Mouse (Mus musculus) lung, postnatal 36 days (tissue): ENCODE measurements around the gene Gphn.
A peak's percentile ranks its signal among the peaks of the same experiment; 100 is the strongest.

ENCODE experiments used
- DNase-seq: peaks from one replicate; pipeline ENCODE4 v3.0.0; 2022; ENCODE audit warnings: mixed read lengths

Gphn gene

DNA sequence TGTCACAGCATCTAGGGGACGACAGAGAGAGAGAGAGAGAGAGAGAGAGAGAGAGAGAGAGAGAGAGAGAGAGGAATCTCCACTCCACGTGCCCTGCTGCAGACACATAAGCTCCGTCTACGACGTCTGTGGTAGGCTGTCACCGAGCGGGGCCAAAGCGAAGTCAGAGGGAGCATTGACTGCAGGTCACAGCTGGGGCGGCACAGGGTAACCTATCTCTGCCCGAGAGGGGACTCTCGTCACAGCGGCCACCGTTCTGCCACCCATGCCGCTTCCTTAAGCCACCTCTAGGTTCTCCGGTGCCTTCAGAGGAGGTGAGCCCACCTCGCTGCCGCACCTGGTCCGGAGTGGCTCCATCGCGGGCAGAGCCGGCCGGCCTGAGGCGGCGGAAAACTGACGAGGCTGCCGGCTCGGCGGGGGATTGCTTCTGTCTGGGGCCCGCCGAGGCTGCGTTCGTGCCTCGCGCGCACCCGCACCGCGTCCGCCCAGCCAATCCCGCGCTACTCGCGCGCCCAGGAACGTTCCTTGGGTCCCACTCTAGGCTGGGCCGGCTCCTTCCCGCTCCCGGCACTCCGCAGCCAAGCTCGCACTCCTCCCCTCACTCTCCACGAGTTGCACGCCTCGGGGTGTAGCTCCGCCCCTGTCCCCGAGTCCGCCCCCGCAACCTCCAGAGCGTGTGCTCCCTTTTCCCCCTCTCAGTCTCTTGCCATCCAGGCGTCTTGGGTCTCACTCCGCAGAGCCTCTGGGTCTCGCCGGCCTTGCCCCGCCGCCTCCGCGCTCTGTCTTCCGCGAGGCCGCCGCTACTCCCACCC, at the start of gene Gphn:
TSS of gene Gphn (plus strand) at position 673 of the 812 bp plus-strand sequence.
- DNase-seq, result peak; percentile 91

DNA sequence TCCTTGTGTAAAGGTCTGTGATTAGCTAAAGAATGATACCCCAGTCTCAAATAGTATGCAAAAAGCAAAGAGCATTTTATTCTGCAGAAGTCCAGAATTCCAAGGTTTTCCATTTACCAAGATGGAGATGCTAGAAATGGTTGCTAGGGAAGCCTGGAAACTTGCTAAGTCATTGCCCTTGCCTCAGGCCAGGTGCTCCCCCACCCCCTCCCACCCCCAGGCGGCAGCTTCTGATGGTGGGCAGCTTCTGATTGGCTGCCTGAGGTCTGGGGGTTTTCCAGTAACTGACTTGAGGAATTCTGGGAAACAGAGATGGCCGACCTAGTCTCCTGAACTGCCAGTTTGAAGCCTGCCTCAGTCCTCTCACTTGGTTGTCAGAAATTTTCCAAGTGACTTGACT, 44.7 kb upstream of the Gphn start:
- no peak for DNase-seq

DNA sequence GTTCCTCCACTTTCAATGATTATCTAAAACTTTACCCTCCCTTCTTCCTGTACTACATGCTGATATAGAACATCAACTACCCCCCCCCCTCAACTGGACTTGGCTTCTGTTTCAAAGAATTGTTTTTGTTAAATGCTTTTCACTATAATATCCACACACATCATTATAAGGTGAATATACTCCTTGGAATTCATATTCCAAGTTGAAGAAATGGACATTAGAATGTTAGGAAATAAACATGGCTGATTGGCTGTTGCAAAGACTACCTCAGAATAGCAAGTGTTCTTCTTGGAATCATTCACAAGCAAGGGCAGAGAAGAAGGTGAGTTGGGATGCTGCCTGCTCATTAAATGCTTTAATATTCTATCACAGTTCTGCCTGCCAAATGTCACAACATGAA, 32.2 kb upstream of the Gphn start, which contains the start of gene Gm6657:
TSS of gene Gm6657 (plus strand) at position 301 of the 400 bp plus-strand sequence.
- no peak for DNase-seq

DNA sequence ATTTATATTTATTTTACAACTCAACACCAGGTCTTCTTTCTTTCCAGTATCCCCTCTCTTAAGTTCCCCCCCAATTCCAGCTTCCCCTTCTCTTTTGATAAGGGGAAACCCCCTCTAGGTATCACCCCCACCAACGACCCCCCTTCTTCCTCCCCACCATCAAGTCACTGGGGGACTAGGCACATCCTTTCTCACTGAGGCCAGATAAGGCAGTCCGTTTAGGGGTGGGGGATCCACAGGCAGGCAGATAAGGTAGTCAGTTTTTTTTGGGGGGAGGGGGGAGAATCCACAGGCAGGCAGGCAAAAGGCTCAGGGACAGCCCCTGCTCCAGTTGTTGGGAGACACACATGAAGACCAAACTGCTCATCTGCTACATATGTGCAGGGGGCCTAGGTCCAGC, 30.8 kb upstream of the Gphn start:
- no peak for DNase-seq

DNA sequence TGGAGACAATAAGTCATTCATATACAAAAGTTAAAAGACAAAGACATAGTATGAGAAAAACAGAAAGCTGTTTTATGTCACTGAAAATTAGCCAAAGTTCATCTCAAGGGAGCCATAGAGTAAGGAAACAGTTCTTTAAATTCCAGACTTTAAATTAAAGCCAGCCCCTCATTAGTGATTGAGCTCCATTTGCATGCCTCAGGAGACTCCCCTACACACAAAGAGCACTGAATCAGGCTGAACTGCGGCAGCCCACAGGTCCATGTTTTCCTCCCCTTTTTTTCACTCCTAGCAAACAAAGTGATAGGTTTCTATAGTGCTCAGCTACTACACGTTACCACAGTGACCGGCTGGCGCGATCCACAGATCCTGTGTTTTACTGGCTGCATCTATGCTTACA, 22.5 kb upstream of the Gphn start:
- DNase-seq, result no peak

DNA sequence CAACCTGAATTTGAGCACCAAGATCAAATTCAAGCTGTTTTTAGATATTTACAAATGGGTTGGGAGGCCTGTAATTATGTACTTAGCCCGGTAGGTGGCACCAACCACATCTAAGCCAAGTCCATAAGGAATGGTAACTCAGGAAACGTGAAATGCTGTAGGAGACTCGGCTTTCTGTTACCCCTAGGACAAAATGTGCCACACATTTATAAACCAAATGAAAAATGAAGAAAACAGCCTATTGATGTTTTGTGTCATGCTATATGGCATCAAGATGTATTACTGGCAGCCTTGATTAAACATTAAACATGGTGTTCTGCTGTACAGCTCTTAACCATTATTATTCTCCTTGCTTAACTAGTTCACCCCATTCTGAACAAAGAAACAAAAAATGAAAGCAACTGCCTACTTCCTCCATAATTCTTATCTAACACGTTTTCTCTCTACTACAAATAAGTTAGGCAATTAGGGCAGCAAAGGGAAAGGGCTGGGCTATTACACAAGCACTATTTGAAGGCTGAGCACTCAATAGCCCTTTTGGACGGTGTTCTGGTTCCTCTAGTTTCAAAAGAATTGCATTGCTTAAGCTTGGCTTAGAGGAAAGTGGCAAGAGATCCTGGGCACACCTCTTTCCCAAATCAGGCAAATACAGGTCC, 20.1 kb upstream of the Gphn start:
- peak; percentile 79 for DNase-seq

DNA sequence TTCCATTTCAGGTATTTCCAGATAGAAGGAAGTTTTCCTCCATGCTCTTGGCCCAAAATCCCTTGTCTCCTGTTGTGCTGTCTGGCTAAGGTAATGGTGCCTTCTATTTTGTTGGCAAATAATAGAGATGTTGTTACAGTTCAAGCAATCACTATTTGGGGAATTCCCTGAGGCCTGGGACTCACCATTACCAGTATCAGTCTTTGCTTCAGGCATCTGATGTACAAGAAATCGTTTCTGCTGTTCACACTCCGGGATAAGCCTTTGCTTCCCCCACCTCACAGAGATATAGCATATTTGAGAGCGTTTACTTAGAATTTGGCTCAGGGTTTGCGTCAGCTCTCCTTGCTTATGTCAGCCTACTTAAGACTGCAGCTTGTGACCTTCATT, 19.6 kb upstream of the Gphn start:
- DNase-seq, result no peak

DNA sequence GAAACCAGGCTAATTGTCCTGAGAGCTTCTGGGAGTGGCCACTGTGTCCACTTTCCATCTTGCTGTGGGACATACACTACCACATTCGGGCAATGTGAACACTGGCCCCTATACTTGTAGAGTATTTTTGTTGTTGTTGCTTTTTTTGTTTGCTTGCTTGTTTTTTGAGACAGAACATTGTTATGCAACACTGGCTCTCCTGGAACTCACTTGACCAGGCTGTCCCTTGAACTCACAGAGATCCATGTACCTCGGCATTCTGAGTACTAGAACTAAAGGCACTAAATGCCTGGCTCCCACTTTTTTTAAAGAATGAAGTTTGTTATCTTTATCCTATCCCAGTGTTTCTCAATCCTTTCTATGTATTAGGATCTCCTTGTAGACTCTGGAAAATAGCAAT, 16.3 kb upstream of the Gphn start:
- no peak for DNase-seq

DNA sequence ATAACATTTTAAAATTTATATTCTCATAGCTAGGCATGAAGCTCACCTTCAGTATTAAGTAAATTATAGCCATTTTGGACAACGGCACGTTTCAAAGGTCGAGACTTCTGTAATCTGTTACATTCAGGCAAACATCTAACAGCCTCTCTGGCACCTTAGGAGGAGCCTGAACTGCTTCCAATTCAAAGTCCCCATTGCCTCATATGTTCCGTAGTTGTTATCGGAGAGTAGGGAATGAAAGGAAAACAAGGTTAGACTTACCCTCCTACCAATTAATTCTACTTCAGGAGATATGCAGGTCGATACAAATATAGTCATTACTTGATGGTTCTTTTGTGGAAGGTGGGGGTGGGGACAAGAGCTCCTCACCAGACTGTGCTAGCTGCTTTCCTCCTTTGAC, 10.7 kb upstream of the Gphn start:
- DNase-seq, result no peak

DNA sequence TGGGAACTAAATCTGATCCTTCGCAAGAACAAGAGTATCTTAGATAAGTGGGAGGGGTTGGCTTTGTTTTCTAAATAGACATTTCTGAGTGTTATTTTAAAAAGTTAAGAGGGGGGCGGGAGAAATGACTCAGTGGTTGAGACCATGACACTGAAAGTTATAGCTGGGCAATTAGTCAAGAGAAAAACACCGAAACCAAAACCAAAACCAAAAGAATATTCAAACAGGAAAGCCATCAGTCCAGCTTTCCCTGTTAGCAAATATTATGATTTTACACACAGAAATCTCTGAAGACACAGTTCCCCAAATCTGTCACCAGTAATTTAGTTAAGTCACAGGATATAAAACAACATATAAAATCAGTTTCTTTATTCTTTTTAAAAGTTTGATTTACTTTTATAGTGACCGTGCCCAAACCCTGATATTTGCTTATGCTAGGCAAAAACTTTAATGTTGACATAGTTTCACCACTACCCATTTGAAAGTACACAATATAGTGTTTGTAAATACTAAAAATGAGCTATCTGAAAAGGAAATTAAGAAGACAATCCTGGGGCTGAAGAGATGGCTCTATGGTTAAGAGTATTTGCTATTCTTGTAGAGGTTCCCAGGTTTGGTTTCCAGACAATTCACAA, 6.9 kb upstream of the Gphn start:
- DNase-seq, result peak; percentile 47

DNA sequence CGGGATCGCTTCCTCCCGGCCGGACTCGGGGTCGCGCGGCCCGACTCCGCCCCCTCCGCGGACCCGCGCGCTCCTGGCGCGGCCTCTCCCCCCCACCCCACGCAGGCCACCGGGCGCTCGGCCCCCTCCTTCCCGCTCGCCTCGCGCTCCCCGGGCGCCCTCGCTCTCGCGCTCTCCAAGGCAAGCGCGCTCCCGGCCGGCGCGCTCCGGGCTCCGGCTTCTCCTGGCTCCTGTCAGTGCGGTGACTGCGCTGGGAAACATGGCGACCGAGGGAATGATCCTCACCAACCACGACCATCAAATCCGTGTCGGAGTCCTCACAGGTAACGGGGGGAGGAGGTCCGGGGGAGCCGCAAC, 318 bp downstream of the Gphn start:
- peak; percentile 90 for DNase-seq

DNA sequence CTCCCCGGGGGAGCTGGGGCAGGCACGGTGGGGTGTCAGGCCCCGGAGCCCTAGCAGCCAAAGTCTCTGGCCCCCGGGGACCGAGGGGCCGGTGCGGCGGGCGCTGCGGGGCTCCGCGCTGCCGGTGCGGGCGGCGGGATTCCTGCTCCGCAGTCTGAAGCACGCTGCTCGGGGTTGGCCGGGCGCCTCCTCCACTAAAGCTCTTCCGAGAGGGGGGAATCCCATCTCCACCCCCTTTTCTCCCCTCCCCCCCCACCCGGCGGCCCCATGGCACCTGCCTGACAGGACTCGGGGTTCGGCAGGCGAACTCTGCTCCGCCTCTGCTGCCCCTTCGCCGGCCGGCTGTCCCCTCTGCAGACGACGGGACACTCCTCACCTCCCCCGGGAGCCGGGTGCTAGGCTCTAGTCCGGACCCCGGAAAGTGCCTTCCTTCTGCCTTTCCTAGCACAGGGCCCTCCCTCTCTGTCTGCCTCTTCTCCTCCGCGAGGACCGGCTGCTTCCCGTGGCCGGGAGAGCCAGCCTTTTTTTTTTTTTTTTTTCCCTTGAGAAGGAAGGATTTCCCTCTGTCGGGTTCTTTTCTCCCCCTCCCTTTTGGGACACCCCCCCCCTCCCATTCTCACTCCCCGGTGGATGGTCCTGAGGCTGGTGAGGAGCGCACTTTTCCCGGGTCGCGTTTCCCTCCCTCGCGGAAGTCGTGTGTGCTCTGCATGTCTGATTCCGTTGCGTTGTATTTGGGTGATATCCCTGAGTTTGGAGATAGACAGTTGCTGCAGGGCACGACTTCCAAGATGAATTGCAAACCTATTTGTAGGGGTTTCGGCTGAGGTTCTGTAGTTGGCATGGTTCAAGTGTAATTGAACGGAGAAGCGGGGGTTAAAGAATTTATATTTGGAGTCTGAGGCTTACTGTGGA, 1.1 kb downstream of the Gphn start:
- DNase-seq, result peak; percentile 39

DNA sequence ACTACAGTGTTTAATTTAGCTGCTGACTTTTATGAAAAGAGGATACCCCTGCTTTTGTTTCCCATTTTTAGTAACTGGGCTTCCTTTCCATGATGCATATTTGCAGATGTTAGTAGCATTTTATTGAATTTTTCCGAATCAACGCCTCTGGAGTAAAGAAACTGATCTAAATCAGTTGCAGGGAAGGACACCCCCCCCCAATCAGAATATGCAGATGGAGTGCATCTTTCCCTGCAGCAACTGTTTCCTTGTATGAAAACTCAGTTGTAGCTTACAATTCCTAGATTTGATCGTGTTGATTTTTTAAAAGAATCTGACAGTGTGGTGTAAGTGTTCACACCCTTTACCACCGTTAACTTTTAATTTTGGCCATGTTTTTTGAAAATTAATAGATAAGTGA, 2.0 kb downstream of the Gphn start:
- no peak for DNase-seq

DNA sequence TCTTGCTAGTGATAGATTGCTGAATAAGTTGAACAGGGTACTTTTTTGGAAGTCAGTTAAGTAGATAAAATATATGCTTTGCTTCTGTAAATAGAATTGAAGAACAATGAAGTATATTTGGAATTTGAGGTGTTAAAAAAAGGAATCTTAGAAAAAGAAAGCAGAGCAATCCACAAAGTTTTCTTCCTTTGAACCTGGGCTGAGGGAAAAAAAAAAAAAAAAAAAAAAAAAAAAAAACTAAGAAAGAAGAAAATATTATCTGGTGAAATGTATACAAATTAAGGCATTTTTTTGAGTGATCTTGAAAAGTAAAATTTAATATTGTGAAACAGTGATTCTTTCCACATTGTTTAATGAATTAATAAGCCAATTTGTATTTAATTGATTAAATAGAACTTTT, 6.4 kb downstream of the Gphn start:
- no peak for DNase-seq

DNA sequence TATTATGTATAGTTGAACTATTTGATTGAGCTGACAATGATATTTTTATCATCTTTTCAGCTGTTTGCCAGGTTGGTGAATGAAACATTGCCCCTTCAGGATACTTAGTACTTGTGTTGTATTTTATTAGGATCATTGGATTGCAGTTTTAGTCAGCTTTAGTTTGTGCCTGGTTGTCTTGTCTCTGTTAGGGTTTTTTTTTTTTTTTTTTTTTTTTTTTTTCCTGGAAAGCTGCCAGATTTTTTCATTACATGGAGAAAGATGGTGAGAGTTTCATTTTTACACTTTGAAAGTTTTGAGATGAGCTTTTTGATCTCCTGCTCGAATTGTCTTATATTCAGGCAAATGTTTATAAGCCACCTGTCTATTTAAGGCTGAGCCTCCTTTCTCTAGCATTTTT, 22.2 kb downstream of the Gphn start:
- DNase-seq, result no peak

DNA sequence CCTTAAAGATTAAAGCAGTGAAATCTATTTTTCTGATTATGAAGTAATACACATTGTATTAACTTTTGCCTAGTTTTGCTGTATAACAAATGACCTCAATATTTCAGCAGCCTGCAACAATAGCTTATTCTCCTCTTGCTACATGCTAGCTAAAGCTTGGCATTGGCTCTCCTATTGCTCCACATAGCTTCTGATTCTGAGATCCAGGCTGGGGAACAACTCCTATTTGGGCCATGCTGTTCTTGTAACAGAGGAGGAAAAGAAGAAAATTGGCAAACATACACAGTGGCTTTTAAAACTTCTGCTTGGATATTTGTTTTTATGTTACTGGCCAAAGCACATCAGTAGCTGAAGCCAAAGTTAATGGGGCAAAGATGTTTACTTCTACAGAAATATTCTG, 23.0 kb downstream of the Gphn start:
- peak; percentile 38 for DNase-seq

DNA sequence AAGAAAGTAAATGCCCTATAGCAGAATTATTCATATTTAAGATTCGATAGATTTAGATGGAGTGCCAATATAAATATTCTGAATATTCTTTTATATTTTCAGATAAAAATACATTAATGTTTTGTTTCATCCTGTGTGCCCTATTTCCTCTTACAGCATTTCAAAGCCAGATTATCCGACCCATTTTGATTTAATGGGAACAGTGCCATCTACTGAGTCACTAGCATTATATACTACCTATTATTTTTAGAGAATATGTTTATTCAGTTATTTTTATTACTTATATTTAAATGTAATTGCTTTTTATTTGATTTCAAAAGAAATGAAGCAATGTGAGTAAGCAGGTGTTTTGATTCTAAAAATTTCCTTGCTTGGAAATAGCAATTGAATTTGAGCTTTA, 51.2 kb downstream of the Gphn start:
- no peak for DNase-seq

DNA sequence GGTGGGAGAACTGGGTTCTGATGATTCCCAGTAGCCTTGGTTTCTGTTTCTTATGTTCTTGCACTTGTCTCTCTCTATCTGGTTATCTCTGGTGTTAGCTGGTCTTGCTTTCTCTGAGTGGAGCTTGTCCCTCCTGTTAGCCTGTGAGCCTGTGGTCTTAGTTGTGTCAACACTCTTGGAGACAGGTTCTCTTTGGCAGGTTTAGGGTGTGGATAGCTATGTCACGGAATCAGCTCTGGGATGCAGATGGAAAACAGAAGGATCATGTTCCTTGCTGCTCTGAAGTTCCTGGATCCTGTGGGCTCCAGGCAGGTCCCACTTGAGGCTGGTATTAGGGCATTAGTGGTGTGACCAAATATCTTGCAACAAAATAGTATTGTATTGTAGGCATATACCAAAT, 64.2 kb downstream of the Gphn start:
- no peak for DNase-seq

DNA sequence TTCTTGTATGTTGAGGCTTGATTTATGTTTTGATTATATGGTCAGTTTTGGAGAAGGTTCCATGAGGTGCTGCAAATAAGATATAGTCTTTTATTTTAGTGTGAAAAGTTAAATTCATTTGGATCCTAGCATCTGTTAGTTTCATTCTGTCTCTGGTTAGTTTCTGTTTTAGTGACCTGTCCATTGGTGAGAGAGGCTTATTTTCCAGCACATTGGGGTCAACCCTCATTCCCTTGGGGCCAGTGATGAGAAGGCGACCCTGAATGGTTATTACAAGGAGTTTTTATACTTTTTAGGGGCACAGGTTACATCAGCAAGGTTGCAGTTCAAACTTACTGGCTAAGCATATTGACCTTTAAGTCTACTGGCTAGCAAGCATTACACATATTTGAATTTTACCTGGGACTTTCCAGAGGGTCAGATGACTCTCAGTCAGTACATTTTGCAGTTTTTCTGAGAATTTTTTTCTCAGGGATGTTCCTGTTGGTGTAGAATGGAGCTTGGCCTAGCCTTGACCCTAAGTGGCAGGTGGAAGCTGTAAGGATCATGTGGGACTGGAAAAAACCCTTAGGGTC, 72.7 kb downstream of the Gphn start:
- DNase-seq, result no peak

DNA sequence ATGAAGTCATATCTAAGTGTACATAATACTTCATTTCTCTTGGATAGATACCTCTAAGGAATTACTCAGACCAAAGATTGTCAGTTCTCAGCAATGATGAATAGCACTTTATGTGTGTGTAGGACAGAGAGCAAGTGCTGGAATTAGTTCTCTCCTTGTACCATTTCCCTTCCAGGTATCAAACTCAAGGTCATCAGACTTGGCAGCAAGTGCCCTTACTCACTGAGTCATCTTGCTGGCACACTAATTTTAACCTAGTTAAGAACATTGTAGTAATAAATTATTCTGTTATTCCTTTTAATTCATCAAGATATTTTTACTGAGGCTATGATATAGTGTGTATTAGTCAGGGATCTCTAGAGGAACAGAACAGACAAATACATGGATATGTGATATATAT, 88.9 kb downstream of the Gphn start:
- no peak for DNase-seq

DNA sequence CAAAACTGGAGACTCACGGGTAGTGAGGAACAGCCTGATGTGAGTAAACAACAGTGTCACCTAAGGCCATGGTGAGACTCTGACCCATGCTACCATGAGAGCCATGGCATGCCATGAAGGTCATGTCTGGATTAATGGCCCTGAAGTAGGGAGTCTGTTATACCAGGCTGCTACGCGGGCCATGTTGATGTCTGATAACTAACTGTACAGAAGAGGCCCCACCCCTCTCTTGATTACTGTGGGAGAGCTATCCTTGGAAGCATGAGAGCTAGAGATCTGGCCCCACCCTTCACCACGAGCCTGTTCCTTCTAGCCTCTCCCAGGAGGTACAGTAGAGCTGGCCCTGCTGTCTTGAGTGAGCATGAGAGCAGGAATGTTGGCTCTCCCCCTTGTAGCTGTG, 101.8 kb downstream of the Gphn start:
- DNase-seq, result no peak

DNA sequence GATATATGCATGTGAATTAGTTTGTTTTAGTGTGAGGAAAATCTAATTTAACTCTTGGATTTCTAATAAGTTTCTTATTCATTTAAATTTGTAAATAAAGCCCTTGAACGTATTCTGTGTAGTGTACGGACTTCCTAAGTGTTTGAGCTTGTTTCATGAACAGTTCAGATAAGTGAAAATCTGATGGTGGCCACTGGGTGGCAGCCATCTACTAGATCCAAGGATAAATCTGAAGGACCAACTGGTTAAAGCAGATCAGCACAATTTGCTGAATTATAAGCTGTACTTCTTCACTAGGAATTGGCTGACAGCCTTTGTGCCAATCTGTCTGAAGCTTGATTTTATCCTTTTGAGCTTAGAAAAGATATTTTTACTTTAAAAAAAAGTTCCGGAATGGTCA, 105.9 kb downstream of the Gphn start:
- peak; percentile 84 for DNase-seq

DNA sequence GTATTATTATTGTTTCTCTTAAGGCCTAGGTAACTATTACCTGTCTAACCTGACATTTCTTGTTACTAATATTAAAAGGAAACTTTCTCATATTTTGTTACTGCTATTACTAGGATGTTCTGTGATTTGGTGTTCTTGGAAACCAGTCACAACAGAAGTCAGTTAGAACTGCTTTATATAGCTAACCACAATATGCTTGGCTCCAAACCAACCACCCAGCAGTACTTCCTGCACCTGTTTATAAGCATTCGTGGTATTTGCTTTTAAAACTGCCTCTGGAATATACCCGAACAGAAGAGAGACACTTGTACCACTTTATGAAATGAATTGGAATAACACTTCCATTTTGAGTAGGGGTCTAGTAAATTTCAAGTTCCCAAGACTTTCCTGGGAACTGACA, 130.3 kb downstream of the Gphn start:
- peak; percentile 42 for DNase-seq
